Mouse (Mus musculus) forebrain, embryonic 10.5 days (tissue): Measurements from ENCODE around the gene Fbxo4. TPM values are rescaled to one million over a fixed set of nuclear protein-coding genes. Genes with fewer than 3 reads are reported as not detected.

ENCODE experiments used
- DNase-seq: peaks from one replicate; pipeline ENCODE4 v3.0.0-alpha.2; 2017; ENCODE audit warnings: low spot score; ENCODE audit errors: extremely low spot score
- H3K27ac ChIP-seq: fragments of 300-500 bp; sonication (generic); 2 replicates; pipeline ENCODE4 v1.5.1; 2016; ENCODE audit warnings: mild to moderate bottlenecking
- H3K27me3 ChIP-seq: fragments of 300-500 bp; sonication (generic); 2 replicates; pipeline ENCODE4 v1.6.1; 2016; ENCODE audit warnings: mild to moderate bottlenecking; ENCODE audit not compliant: poor library complexity, severe bottlenecking
- H3K36me3 ChIP-seq: fragments of 300-500 bp; sonication (generic); replicated peaks from 2 replicates; pipeline ENCODE4 v1.6.1; 2016; ENCODE audit warnings: mild to moderate bottlenecking, moderate library complexity
- H3K4me1 ChIP-seq: fragments of 300-500 bp; sonication (generic); 2 replicates; pipeline ENCODE4 v1.6.1; 2016
- H3K4me3 ChIP-seq: fragments of 300-500 bp; sonication (generic); 2 replicates; pipeline ENCODE4 v1.5.1; 2016; ENCODE audit warnings: mild to moderate bottlenecking, moderate library complexity
- H3K9me3 ChIP-seq: fragments of 300-500 bp; sonication (generic); 2 replicates; pipeline ENCODE4 v1.6.1; 2016; ENCODE audit warnings: mild to moderate bottlenecking, moderate library complexity
- WGBS: fragments of 180-500 bp; shearing (Covaris S2); methylation state at CpG from one replicate; pipeline ENCODE4 v1.1.7; 2016; 5-methylcytosine and 5-hydroxymethylcytosine counted together
- polyA plus RNA-seq: library from polyadenylated mRNA; unstranded; fragments of >200 nt; fragmentation: Nextera tagmentation; extraction: Ambion mirVana; gene quantifications from 2 replicates; pipeline ENCODE4 v1.2.1, GENCODE M21; 2016

Gene Fbxo4
- polyA plus RNA-seq: 3.3 and 4.0 TPM in 2 replicates

- no peaks in the 10 kb centered on the region for H3K27me3 ChIP-seq
- H3K36me3 ChIP-seq: peaks cover 24% of the 10 kb centered on the region
- peak within 1 kb of the TSS; percentile 96 for H3K27ac ChIP-seq
- 2% methylated on average over 61 of the region's 61 CpGs for WGBS
- no peaks in the 10 kb centered on the region for H3K9me3 ChIP-seq
- peaks cover 9% of the 10 kb centered on the region for H3K4me1 ChIP-seq
- peak within 1 kb of the TSS; percentile 71 for H3K4me3 ChIP-seq
- peak; percentile 61 for DNase-seq
These were observed at the start of gene Fbxo4 for GRCm38 (mm10) chr15:3979061-3979848. Gene Fbxo4, minus strand, starts transcription at chr15:3979573.

- Histone ChIP-seq H3K27ac (no peak overlapping the region), H3K27me3 (peaks cover 22% of the 10 kb centered on the region), H3K36me3 (no peaks in the 10 kb centered on the region), H3K4me1 (peaks cover 28% of the 10 kb centered on the region), H3K9me3 (no peaks in the 10 kb centered on the region), H3K4me3 (no peak overlapping the region)
- no peak for DNase-seq
These were observed 49.6 kb upstream of the Fbxo4 start for GRCm38 (mm10) chr15:4028960-4029359.

GRCm38 (mm10) chr15:4028411-4028700 lies 49.0 kb upstream of the Fbxo4 start:
- no peak for DNase-seq
- peaks cover 28% of the 10 kb centered on the region for H3K4me1 ChIP-seq
- H3K9me3 ChIP-seq: no peaks in the 10 kb centered on the region
- peaks cover 22% of the 10 kb centered on the region for H3K27me3 ChIP-seq
- 81% methylated on average over 6 of the region's 6 CpGs for WGBS
- H3K4me3 ChIP-seq: no peak overlapping the region
- no peaks in the 10 kb centered on the region for H3K36me3 ChIP-seq
- H3K27ac ChIP-seq: no peak overlapping the region

GRCm38 (mm10) chr15:4027671-4028410 lies 48.5 kb upstream of the Fbxo4 start:
- H3K4me3 ChIP-seq: peak overlapping the region; percentile 80
- peaks cover 28% of the 10 kb centered on the region for H3K4me1 ChIP-seq
- peak; percentile 19 for DNase-seq
- H3K27me3 ChIP-seq: peaks cover 22% of the 10 kb centered on the region
- peak overlapping the region; percentile 92; the same call in 1 of the 2 replicates for H3K27ac ChIP-seq
- no peaks in the 10 kb centered on the region for H3K9me3 ChIP-seq
- no peaks in the 10 kb centered on the region for H3K36me3 ChIP-seq
- WGBS: 11% methylated on average over 6 of the region's 6 CpGs

GRCm38 (mm10) chr15:4026831-4027584 lies 47.6 kb upstream of the Fbxo4 start:
- Histone ChIP-seq H3K36me3 (no peaks in the 10 kb centered on the region), H3K27me3 (peaks cover 22% of the 10 kb centered on the region), H3K9me3 (no peaks in the 10 kb centered on the region), H3K27ac (peak overlapping the region; percentile 92), H3K4me1 (peaks cover 28% of the 10 kb centered on the region), H3K4me3 (peak overlapping the region; percentile 80)
- DNase-seq: peak; percentile 73
- under 1% methylated on average over 65 of the region's 65 CpGs for WGBS

- Histone ChIP-seq H3K9me3 (no peaks in the 10 kb centered on the region), H3K27ac (peak within 1 kb of the TSS; percentile 92), H3K4me1 (peaks cover 28% of the 10 kb centered on the region), H3K36me3 (no peaks in the 10 kb centered on the region), H3K27me3 (peaks cover 22% of the 10 kb centered on the region), H3K4me3 (peak within 1 kb of the TSS; percentile 80)
- under 1% methylated on average over 39 of the region's 45 CpGs for WGBS
- peak; percentile 88 for DNase-seq
These were observed 46.9 kb upstream of the Fbxo4 start, which contains the start of gene Oxct1 for GRCm38 (mm10) chr15:4026231-4026773. Gene Oxct1, plus strand, starts transcription at chr15:4026383.

- Histone ChIP-seq H3K27me3 (peaks cover 22% of the 10 kb centered on the region), H3K4me3 (peak overlapping the region; percentile 80; the same call in 1 of the 2 replicates), H3K4me1 (peaks cover 28% of the 10 kb centered on the region), H3K27ac (no peak overlapping the region), H3K9me3 (no peaks in the 10 kb centered on the region), H3K36me3 (no peaks in the 10 kb centered on the region)
- 51% methylated on average over 11 of the region's 11 CpGs for WGBS
- DNase-seq: no peak
These were observed 46.1 kb upstream of the Fbxo4 start for GRCm38 (mm10) chr15:4025508-4025904.

GRCm38 (mm10) chr15:4024726-4025507 lies 45.5 kb upstream of the Fbxo4 start:
- WGBS: 83% methylated on average over 13 of the region's 13 CpGs
- DNase-seq: no peak
- H3K4me3 ChIP-seq: no peak overlapping the region
- peaks cover 28% of the 10 kb centered on the region for H3K4me1 ChIP-seq
- no peaks in the 10 kb centered on the region for H3K9me3 ChIP-seq
- peaks cover 22% of the 10 kb centered on the region for H3K27me3 ChIP-seq
- H3K36me3 ChIP-seq: no peaks in the 10 kb centered on the region
- H3K27ac ChIP-seq: no peak overlapping the region

GRCm38 (mm10) chr15:4023747-4024146 lies 44.4 kb upstream of the Fbxo4 start:
- H3K4me1 ChIP-seq: peaks cover 28% of the 10 kb centered on the region
- no peak overlapping the region for H3K4me3 ChIP-seq
- H3K27me3 ChIP-seq: peaks cover 19% of the 10 kb centered on the region
- no peaks in the 10 kb centered on the region for H3K36me3 ChIP-seq
- H3K9me3 ChIP-seq: no peaks in the 10 kb centered on the region
- WGBS: 91% methylated on average over 2 of the region's 2 CpGs
- no peak for DNase-seq
- no peak overlapping the region for H3K27ac ChIP-seq

- Histone ChIP-seq H3K4me3 (no peak overlapping the region), H3K4me1 (peaks cover 7% of the 10 kb centered on the region), H3K36me3 (no peaks in the 10 kb centered on the region), H3K9me3 (no peaks in the 10 kb centered on the region), H3K27ac (no peak overlapping the region), H3K27me3 (peaks cover 8% of the 10 kb centered on the region)
- WGBS: 83% methylated on average over 4 of the region's 4 CpGs
- no peak for DNase-seq
These were observed 41.3 kb upstream of the Fbxo4 start for GRCm38 (mm10) chr15:4020711-4021110.

- Histone ChIP-seq H3K27me3 (no peaks in the 10 kb centered on the region), H3K36me3 (no peaks in the 10 kb centered on the region), H3K27ac (no peak overlapping the region), H3K4me1 (no peaks in the 10 kb centered on the region), H3K4me3 (no peak overlapping the region), H3K9me3 (no peaks in the 10 kb centered on the region)
- WGBS: 81% methylated on average over 2 of the region's 2 CpGs
- DNase-seq: no peak
These were observed 34.5 kb upstream of the Fbxo4 start for GRCm38 (mm10) chr15:4013873-4014272.

- Histone ChIP-seq H3K27me3 (no peaks in the 10 kb centered on the region), H3K4me3 (no peak overlapping the region), H3K9me3 (peaks cover 7% of the 10 kb centered on the region; the same call in 1 of the 2 replicates), H3K27ac (no peak overlapping the region), H3K36me3 (no peaks in the 10 kb centered on the region), H3K4me1 (peaks cover 7% of the 10 kb centered on the region; the same call in 1 of the 2 replicates)
- 91% methylated on average over 2 of the region's 2 CpGs for WGBS
- DNase-seq: no peak
These were observed 21.2 kb upstream of the Fbxo4 start for GRCm38 (mm10) chr15:4000536-4000935.
